Mouse (Mus musculus) cortical plate, adult 2 months (tissue): ENCODE measurements around the gene Ctcf. TPM values are rescaled to one million over a fixed set of nuclear protein-coding genes. Genes with fewer than 3 reads are reported as not detected.

Experiments used
- H3K27ac ChIP-seq: fragments of 200-500 bp; 2 replicates; pipeline ENCODE4 v1.5.1; 2012; ENCODE audit warnings: low read length, control low read depth, inconsistent platforms; ENCODE audit not compliant: insufficient read depth
- H3K4me1 ChIP-seq: fragments of 200-500 bp; 2 replicates; pipeline ENCODE4 v1.6.1; 2011; ENCODE audit warnings: low read length; ENCODE audit not compliant: control insufficient read depth, insufficient read depth
- H3K4me3 ChIP-seq: fragments of 200-500 bp; 2 replicates; pipeline ENCODE4 v1.5.1; 2011; ENCODE audit warnings: mild to moderate bottlenecking, low read length, control low read depth; ENCODE audit not compliant: insufficient read depth
- CTCF ChIP-seq: fragments of 200-500 bp; IDR thresholded peaks from 2 replicates; pipeline ENCODE4 v1.5.1; 2011; ENCODE audit warnings: mild to moderate bottlenecking, control low read depth, low read length; ENCODE audit not compliant: insufficient read depth; ENCODE audit errors: extremely low read depth
- POLR2A ChIP-seq: fragments of 200-500 bp; IDR thresholded peaks from 2 replicates; pipeline ENCODE4 v1.6.1; 2011; ENCODE audit warnings: mild to moderate bottlenecking, low read length, control low read depth; ENCODE audit not compliant: insufficient read depth; ENCODE audit errors: extremely low read depth
- polyA plus RNA-seq: library from polyadenylated mRNA; depleted of rRNA; stranded (reverse); fragments of >200 nt; gene quantifications from 2 replicates; pipeline ENCODE4 v1.2.3, GENCODE M21; 2012

Gene Ctcf
- polyA plus RNA-seq, 1 experiment: 30.8 TPM

DNA sequence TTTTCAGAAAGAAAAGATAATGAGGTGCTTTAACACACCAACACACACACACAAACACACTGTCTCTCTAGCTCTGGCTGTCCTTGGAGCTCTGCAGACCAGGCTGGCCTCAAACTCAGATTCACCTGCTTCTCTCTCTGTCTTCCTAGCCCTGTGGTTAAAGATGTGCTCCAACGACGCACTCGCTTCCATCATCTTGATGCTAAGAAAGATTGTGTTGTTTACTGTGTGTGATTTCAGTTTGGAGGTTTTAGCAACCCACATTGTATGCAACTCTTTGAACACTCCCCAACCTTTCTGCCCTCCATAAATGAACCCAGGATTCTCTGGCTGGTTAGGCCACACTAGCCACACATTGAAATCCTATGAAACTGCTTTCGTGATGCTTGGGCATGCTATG lies 2.1 kb downstream of the Ctcf start:
- H3K4me3 ChIP-seq: no peak overlapping the region; the same call in 1 of the 2 replicates
- no peak overlapping the region for H3K27ac ChIP-seq
- TF ChIP-seq CTCF (no peak), POLR2A (no peak)
- H3K4me1 ChIP-seq: peaks cover 2% of the 10 kb centered on the region

DNA sequence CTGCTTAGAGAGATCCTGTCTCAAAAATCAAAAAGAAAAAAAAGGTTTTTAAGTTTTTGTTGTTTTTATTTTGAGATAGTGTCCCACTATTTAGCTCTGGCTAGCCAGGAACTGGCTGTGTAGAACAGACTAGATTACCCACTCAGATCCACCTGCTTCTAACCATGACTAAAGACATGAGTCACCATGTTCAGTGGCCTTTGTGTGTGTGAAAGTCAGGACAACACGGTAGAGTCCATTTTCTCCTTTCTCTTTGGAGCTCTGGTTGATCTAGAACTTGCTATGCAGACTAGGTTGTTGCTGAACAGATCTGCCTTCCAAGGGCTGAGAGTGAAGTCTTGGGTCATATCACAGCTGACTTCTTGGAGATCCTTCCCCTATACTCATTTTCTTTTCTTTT lies 3.5 kb downstream of the Ctcf start:
- Histone ChIP-seq H3K4me1 (peaks cover 2% of the 10 kb centered on the region), H3K4me3 (no peak overlapping the region), H3K27ac (no peak overlapping the region)
- TF ChIP-seq POLR2A: no peak
- TF ChIP-seq CTCF: no peak

DNA sequence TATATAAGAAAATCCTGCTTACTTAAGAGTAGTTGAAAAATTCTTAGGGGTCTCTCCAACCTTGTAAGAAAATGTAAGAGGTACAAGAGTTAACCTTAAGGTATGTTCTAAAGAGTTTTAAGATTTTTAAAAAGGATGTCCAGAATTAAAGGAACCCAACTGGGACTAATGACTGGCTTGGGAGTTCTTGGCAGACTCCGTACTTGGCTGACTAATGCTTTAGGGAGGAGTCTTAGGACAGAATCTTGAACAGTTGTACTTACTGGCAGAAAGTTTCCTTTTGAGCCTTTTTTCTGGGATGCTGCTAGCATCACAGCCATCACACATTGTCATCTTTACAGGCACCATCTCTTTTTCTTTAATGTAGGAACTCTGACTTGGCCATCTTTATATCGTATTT lies 4.1 kb downstream of the Ctcf start:
- TF ChIP-seq CTCF (no peak), POLR2A (no peak)

DNA sequence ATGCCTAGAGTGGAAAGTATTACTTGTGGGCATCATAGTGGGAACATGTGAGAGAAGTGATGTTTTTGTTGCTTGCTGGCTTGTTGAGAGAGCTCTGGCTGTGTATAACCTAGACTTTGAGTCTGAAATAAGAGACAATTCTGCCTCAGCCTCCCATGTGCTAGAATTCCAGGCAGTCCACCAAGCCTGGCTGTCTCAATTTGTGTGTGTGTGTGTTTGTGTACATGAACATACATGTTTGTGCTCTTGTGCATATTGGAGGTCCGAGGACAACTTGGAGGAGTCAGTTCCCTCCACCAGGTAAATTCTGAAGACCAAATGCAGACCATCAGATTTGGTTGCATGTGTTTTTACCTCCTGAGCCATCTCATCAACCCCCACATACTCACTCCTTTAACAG lies 8.8 kb downstream of the Ctcf start:
- no peaks in the 10 kb centered on the region for H3K4me1 ChIP-seq
- H3K4me3 ChIP-seq: no peak overlapping the region
- TF ChIP-seq CTCF: no peak
- no peak for TF ChIP-seq POLR2A
- H3K27ac ChIP-seq: no peak overlapping the region

More for the DNA sequence above, 4.1 kb downstream of the Ctcf start:
- Histone ChIP-seq H3K27ac (no peak overlapping the region), H3K4me3 (no peak overlapping the region), H3K4me1 (peaks cover 2% of the 10 kb centered on the region)

DNA sequence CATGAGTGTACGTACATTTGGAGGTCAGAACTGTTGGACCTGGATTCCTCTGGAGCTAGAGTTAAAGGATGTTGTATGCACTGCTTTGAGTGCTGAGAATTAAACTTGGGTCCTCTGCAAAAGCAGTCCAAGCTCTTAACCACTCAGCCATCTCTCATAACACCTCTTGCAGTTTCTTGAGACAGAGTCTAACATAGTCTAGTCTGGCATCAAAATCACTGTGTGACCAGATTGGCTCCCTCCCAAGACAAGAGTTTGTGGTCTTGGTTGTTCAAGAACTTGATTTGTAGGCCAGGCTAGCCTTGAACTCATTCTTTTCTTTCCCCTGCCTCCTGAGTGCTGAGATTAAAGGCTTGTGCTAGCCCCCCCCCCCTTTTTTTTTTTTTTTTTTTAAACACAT lies 12.6 kb downstream of the Ctcf start:
- H3K27ac ChIP-seq: no peak overlapping the region
- no peaks in the 10 kb centered on the region for H3K4me1 ChIP-seq
- no peak for TF ChIP-seq POLR2A
- TF ChIP-seq CTCF: no peak
- no peak overlapping the region for H3K4me3 ChIP-seq

DNA sequence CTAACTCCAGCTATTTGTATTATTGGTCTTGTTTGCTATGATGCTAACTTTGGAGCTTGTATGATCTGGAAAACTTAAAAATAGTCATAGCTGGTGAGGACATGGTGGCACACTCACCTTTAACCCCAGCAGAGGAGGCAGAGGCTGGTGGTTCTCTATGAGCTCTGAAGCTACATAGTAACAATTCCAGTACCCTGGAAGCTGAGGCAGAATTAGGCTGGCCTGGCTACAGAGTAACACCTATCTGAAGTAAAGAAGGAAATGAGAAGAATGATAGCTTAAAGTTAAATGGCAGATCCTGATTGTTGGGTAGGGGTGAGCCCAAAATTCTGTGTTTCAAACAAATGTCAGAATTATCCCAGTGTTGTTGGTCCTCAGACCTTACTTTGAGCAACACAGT lies 21.3 kb downstream of the Ctcf start:
- no peak overlapping the region for H3K4me3 ChIP-seq
- no peaks in the 10 kb centered on the region for H3K4me1 ChIP-seq
- H3K27ac ChIP-seq: no peak overlapping the region
- TF ChIP-seq CTCF (no peak), POLR2A (no peak)

DNA sequence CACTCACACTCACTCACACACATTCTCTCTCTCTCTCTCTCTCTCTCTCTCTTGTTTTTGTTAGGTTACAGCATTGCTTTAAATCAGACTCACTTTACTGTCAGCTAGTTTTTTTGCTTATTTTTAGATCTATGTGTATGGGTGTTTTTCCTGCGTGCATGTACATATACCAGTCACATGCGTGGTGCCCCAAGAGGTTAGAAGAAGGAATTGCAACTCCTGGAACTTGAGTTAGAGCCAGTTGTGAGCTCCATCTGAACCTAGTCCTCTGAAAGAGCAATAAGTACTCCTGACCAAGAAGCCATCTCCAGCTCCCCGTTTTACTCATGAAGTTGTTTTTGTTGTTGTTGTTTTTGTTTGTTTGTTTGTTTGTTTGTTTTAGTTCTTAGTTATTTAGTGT lies 24.8 kb downstream of the Ctcf start:
- Histone ChIP-seq H3K4me1 (no peaks in the 10 kb centered on the region), H3K4me3 (no peak overlapping the region), H3K27ac (no peak overlapping the region)
- TF ChIP-seq CTCF (peak; percentile 38), POLR2A (no peak)

DNA sequence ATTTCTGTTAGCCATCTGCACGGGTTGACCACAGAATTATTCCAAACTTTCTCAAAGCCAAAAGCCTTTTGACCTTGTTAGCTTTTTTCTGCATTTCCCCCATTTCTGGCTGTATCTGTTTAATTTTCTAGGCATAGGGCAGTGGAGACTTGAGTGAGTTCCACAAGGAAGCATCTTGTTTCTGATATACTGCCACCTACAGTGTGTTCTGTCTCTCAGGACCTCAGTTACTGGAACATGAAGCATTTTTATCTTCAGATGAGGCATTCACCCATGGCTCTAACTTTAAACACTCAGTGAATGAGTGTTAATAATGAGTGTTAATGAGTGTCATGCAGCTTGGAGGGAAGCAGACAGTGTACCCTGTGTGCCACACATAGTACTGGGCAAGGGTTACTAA lies 41.5 kb downstream of the Ctcf start:
- H3K4me3 ChIP-seq: no peak overlapping the region
- no peak for TF ChIP-seq POLR2A
- TF ChIP-seq CTCF: no peak
- H3K27ac ChIP-seq: no peak overlapping the region
- H3K4me1 ChIP-seq: no peaks in the 10 kb centered on the region

DNA sequence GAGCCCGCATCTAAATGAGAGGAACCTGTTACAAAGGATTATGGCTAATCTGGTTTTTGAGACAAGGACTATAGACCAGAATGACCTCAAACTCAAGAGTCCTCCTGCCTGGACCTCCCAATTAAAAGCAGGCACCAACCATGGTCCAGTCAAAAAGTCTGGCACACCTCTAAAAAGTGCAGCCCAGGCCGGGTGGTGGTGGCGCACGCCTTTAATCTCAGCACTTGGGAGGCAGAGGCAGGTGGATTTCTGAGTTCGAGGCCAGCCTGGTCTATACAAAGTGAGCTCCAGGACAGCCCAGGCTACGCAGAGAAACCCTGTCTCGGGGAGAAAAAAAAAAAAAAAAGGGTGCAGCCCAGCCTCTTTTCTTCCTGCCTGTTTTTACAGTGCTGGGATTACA lies 49.0 kb downstream of the Ctcf start:
- Histone ChIP-seq H3K4me3 (no peak overlapping the region), H3K27ac (no peak overlapping the region), H3K4me1 (no peaks in the 10 kb centered on the region)
- no peak for TF ChIP-seq POLR2A

DNA sequence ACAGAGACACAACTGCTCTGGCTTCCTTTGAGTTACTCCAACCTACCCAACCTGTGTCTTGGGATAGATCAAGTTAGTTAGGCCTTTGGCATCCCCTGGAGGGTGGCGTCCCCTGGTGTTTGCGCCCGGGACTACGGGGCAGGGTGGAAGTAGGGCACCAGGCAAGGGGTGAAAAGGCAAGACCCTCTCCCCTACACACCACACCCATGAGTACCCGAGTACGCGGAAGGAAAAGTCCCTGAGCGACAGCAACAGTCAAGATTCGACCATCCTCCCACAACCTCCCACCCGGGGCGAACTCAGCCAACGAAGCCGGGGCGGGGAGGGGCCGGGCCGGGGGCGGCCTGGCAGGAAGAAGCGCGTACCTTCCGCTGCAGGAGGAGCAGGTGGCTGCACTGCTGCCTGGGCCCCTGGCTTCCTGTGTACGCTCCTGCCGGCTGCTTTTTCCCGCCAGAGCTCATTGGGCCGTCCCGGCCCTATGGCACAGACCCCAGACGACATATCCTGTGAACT lies 49.5 kb downstream of the Ctcf start, which contains the start of gene Carmil2:
TSS of gene Carmil2 (plus strand) at position 479 of the 513 bp plus-strand sequence.
- H3K4me3 ChIP-seq: no peak within 1 kb of the TSS
- no peaks in the 10 kb centered on the region for H3K4me1 ChIP-seq
- TF ChIP-seq CTCF (peak; percentile 62), POLR2A (no peak)
- no peak within 1 kb of the TSS for H3K27ac ChIP-seq
